In the genomic region with DNA sequence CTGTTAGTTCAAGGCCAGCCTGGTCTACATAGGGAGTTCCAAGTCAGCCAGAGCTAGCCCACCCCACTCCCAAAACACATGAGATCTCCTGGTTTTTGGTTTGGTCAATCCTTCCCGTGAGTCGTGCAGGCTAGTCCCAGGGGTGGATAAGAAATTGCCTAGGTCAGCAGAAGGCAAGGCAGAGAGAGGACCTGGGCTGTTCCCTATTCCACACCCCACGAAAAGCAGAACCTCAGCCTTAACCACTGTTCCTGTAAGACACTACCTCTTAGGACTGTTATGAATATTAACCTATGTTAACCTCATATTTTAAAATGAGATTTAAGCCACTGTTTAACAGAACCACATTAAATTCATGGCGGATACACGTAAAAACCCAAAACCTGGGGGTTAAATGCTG, we compare ENCODE assay signal across 14 mouse cellular contexts. TPM values are rescaled to one million over a fixed set of nuclear protein-coding genes. Genes with fewer than 3 reads are reported as not detected.
DNase-seq lines count a peak whose midpoint lies in the region; ATAC-seq lines count a peak whose summit lies in the region.
"Had no signal": no experiment of that assay in that cellular context is flagged by ENCODE, and none has a peak within 500 bp of the region (broad histone marks: within the 10 kb centered on the region; RNA-seq: fewer than 3 reads in every experiment).

No protein-coding gene starts in this region.

- no peak for ATAC-seq in kidney, embryonic 15.5 days (replicated peaks; ENCODE audit: low FRiP score)
- peak; percentile 83 for ATAC-seq in megakaryocyte progenitor cell, adult 5-6 weeks (replicated peaks; ENCODE audit: poor library complexity)
- no peak for ATAC-seq in midbrain, embryonic 13.5 days
- ATAC-seq: forebrain, embryonic 15.5 days had no signal

- H3K4me2 ChIP-seq in kidney, embryonic 15.5 days = no peak overlapping the region
- no peak overlapping the region for H3K4me2 ChIP-seq in midbrain, embryonic 13.5 days (replicated peaks)
- H3K4me2 ChIP-seq: forebrain, embryonic 15.5 days; intestine, embryonic 15.5 days had no signal

- no peaks in the 10 kb centered on the region for H3K27me3 ChIP-seq in kidney, embryonic 15.5 days
- no peaks in the 10 kb centered on the region for H3K27me3 ChIP-seq in limb, embryonic 10.5 days (ENCODE audit: low read depth, poor library complexity, severe bottlenecking)
- H3K27me3 ChIP-seq in midbrain, embryonic 13.5 days = no peaks in the 10 kb centered on the region
- H3K27me3 ChIP-seq: forebrain, embryonic 15.5 days; intestine, embryonic 15.5 days had no signal

- DNase-seq in heart, adult 11 months = peak; percentile 86
- DNase-seq in heart, postnatal 25 days (ENCODE audit: low spot score) = no peak
- no peak for DNase-seq in kidney, postnatal 14 days
- no peak for DNase-seq in limb, embryonic 10.5 days (ENCODE audit: low spot score)
- DNase-seq in right cerebral cortex, postnatal 36 days (ENCODE audit: low spot score in 2 of 2) = no peak
- DNase-seq: cerebellum, adult 9-10 months; layer of hippocampus, postnatal 36 days had no signal

- intact Hi-C loops in heart, postnatal 25 days (cut with DNase I) = no loop called here

- 66% methylated on average over 5 of the region's 5 CpGs for WGBS in kidney, embryonic 15.5 days
- 76% methylated on average over 5 of the region's 5 CpGs for WGBS in limb, embryonic 10.5 days
- WGBS in midbrain, embryonic 13.5 days = 83% methylated on average over 5 of the region's 5 CpGs

- no peak overlapping the region for H3K4me3 ChIP-seq in kidney, embryonic 15.5 days (replicated peaks)
- no peak overlapping the region for H3K4me3 ChIP-seq in limb, embryonic 10.5 days
- H3K4me3 ChIP-seq in midbrain, embryonic 13.5 days (replicated peaks) = no peak overlapping the region
- H3K4me3 ChIP-seq: forebrain, embryonic 15.5 days; intestine, embryonic 15.5 days; midbrain, embryonic 10.5 days had no signal

- peak overlapping the region; percentile 87 for H3K27ac ChIP-seq in kidney, embryonic 15.5 days
- H3K27ac ChIP-seq in limb, embryonic 10.5 days = 0 out of 2 replicates have a peak overlapping the region, but pooled peaks have one; percentile 53
- H3K27ac ChIP-seq in midbrain, embryonic 13.5 days = no peak overlapping the region
- H3K27ac ChIP-seq: forebrain, embryonic 15.5 days; liver, embryonic 14.5 days had no signal

- H3K36me3 ChIP-seq in kidney, embryonic 15.5 days = no peaks in the 10 kb centered on the region
- H3K36me3 ChIP-seq in limb, embryonic 10.5 days = peaks cover 3% of the 10 kb centered on the region; the same call in 1 of the 2 replicates
- H3K36me3 ChIP-seq in midbrain, embryonic 13.5 days = no peaks in the 10 kb centered on the region
- H3K36me3 ChIP-seq: forebrain, embryonic 15.5 days; intestine, embryonic 15.5 days; midbrain, embryonic 10.5 days had no signal

- no peaks in the 10 kb centered on the region for H3K9me3 ChIP-seq in kidney, embryonic 15.5 days (replicated peaks)
- no peaks in the 10 kb centered on the region for H3K9me3 ChIP-seq in limb, embryonic 10.5 days (replicated peaks)
- H3K9me3 ChIP-seq in midbrain, embryonic 13.5 days = no peaks in the 10 kb centered on the region
- H3K9me3 ChIP-seq: forebrain, embryonic 15.5 days; intestine, embryonic 15.5 days; midbrain, embryonic 10.5 days had no signal

- H3K9ac ChIP-seq in kidney, embryonic 15.5 days = no peak overlapping the region; the same call in 1 of the 2 replicates
- no peak overlapping the region for H3K9ac ChIP-seq in midbrain, embryonic 13.5 days (replicated peaks)
- H3K9ac ChIP-seq: forebrain, embryonic 15.5 days; intestine, embryonic 15.5 days; liver, embryonic 14.5 days had no signal

- peaks cover 63% of the 10 kb centered on the region for H3K4me1 ChIP-seq in kidney, embryonic 15.5 days
- peaks cover 58% of the 10 kb centered on the region for H3K4me1 ChIP-seq in limb, embryonic 10.5 days
- H3K4me1 ChIP-seq in midbrain, embryonic 13.5 days (replicated peaks) = peaks cover 18% of the 10 kb centered on the region

RNA-seq across cellular contexts. Expression of a gene that starts 8.4 kb away (rescaled TPM):
- 100 to 1,000 TPM; 129 to 132 TPM for total RNA-seq in heart, postnatal 25 days (2021)
- 115 and 121 TPM in 2 replicates for polyA plus RNA-seq in kidney, embryonic 15.5 days (2015; fragmentation: Nextera tagmentation; extraction: Ambion mirVana)
- 61.2 and 78.5 TPM in 2 replicates for polyA plus RNA-seq in limb, embryonic 10.5 days (2016; fragmentation: Nextera tagmentation; extraction: Ambion mirVana)
- 0.71 and 2.7 TPM in 2 replicates for total RNA-seq in megakaryocyte progenitor cell, adult 5-6 weeks (2015)
- total RNA-seq in megakaryocyte progenitor cell, adult 5-6 weeks (2017) = 2.8 and 4.4 TPM in 2 replicates
- polyA plus RNA-seq in midbrain, embryonic 13.5 days (2015; fragmentation: Nextera tagmentation; extraction: Ambion mirVana) = 24.0 and 29.3 TPM in 2 replicates
